Mouse (Mus musculus): ENCODE measurements around the gene Serp2. TPM values are rescaled to one million over a fixed set of nuclear protein-coding genes. Genes with fewer than 3 reads are reported as not detected.

Gene Serp2
- polyA plus RNA-seq, 1 experiment: 121 TPM

DNA sequence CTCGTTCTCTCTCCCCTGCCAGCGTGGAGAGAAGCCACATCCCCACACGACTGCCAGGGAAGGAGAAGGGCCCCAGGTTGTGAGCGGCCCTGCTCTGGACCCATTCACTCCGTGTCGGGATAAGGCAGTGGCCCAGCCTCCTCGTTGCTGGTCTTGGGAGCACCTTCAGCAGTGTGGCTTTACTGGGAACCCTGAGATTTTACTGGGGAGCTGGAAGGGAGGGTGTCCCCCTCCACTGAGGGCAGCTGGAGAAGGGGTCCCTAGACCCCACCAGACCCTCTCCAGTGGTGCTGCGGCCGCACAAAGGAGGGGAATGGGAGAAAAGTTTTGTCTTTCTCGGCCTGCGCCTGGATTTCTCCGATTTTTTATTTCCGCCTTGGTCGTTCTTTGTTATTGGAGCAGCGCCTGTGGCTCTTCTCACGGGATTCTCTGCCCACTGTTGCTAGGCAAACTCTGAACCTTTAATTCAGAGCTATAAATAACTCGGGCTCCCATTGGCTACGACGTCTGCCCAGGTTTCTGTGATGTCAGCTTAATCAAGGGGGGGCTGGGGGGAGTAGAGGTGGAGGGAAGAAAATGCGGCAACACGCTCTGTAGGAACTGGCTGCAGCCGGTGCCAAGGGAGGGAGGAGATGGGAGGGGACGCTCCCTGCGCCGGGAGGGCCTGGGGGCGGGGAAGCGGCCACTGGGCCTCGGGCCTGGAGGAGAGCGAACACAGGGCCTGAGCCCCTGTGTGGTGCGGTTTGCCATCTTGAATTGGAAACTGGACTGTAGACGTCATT lies 51.1 kb downstream of the Serp2 start:
- DNase-seq (ENCODE audit: low read depth): peak; percentile 99
- peak; percentile 22; the same call in 1 of the 2 replicates for TF ChIP-seq POLR2A (IDR thresholded peaks at IDR 0.05; ENCODE audit: borderline replicate concordance, extremely low read depth, insufficient read depth, insufficient read length, poor library complexity, severe bottlenecking)
- TF ChIP-seq CTCF (IDR thresholded peaks at IDR 0.05; ENCODE audit: borderline replicate concordance, extremely low read depth, insufficient read depth, insufficient read length): no peak

DNA sequence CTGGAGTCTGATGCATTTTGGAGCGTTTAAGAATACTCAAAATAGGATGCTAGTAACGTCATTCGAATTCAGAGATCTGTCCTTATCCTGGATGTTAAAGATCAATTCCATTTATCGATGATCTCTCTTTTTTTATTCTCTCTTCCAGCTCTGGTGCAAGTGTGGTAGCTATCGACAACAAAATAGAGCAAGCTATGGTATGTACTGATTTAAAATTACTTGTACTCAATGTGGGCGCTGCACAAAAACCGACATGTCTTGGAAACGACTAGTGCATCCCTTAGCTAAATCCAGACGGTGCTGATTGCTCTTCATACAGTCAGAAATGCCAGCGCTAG lies 51.6 kb downstream of the Serp2 start:
- TF ChIP-seq CTCF (IDR thresholded peaks at IDR 0.05; ENCODE audit: borderline replicate concordance, extremely low read depth, insufficient read depth, insufficient read length) (no peak), POLR2A (IDR thresholded peaks at IDR 0.05; ENCODE audit: borderline replicate concordance, extremely low read depth, insufficient read depth, insufficient read length, poor library complexity, severe bottlenecking) (no peak)
- no peak for DNase-seq (ENCODE audit: low read depth)

DNA sequence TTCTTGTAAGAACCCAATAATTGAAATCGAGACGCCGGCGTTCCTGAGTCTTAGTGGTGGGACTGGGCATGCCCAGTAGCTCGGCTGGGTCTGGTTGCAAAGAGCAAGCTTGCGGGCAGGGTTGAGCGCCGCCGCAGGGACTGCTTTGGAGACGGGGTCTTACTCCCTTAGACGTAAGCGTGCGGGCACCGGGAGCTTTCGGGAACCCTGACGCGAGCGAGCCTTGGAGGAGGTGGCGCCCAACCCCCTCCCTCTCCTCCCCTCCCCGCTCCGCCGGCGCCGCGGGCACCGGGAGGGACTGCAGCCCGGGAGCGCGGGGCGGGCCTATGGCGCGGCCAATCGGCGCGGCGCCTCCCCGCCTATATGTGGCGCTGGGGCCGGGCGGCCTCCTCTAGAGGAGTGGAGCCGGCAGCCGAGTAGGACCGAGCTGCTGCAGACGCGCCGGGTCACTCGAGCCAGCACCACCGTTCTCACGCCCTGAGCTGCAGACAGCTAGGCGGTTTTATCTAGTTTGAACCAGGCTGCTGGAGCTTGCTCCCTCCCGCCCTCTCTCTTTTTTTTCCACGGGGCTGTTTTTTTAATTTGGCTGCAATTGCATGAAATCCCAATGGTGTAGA lies 52.5 kb downstream of the Serp2 start:
- TF ChIP-seq POLR2A (IDR thresholded peaks at IDR 0.05; ENCODE audit: borderline replicate concordance, extremely low read depth, insufficient read depth, insufficient read length, poor library complexity, severe bottlenecking) (peak; percentile 99), CTCF (IDR thresholded peaks at IDR 0.05; ENCODE audit: borderline replicate concordance, extremely low read depth, insufficient read depth, insufficient read length) (peak; percentile 0; the same call in 1 of the 2 replicates)
- peak; percentile 98 for DNase-seq (ENCODE audit: low read depth)

DNA sequence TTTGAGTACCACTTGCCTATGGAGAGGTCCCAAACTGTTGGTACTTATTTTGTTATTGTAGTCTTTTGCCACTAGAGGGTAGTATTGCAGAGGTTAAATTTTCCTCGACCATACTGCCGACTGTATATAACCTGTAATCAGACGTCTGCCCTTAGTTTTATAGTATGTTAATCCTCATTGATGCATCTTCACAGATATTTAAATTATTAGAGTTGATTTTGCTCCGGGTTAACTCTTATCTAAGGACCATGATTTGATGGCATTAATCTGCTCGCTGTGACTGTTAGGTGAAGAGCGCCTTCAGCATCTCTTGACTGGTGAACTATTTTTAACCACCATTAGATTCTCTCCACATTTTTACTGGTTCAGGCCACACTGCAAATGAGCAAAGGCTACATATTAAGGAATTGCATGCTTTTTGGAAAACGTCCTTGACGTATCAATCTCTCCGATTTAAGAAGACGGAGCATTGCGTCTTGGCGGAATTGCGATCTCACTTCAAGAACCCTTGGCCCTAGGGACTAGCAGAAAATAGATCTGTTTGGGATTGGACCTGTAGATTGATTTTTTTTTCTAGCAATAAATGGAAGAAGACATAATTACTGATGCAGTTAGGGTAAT lies 53.3 kb downstream of the Serp2 start:
- TF ChIP-seq POLR2A (IDR thresholded peaks at IDR 0.05; ENCODE audit: borderline replicate concordance, extremely low read depth, insufficient read depth, insufficient read length, poor library complexity, severe bottlenecking): no peak
- TF ChIP-seq CTCF (IDR thresholded peaks at IDR 0.05; ENCODE audit: borderline replicate concordance, extremely low read depth, insufficient read depth, insufficient read length): peak; percentile 21; the same call in 1 of the 2 replicates

DNA sequence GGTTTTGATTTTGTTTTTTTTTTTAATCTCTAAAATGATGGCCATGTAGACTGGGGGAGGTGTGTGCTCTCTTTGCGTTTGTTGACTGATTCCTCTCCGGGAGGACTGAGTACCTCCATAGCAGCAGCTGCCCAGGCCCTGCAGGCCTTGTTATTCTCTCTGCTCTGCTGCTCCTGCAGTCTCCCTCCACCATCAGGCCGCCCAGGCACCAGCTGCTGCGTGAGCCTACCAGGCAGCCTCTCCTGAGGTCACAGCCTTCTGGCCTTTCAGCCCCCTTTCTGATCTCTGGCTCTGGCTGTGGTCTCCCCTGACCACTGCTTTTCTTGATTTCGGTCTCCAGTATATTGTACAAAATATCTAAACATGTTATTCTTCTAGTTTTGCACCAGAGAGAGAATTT lies 56.7 kb downstream of the Serp2 start:
- DNase-seq (ENCODE audit: low read depth): peak; percentile 50
- TF ChIP-seq CTCF (IDR thresholded peaks at IDR 0.05; ENCODE audit: borderline replicate concordance, extremely low read depth, insufficient read depth, insufficient read length) (no peak), POLR2A (IDR thresholded peaks at IDR 0.05; ENCODE audit: borderline replicate concordance, extremely low read depth, insufficient read depth, insufficient read length, poor library complexity, severe bottlenecking) (no peak)

More for the DNA sequence above, 53.3 kb downstream of the Serp2 start:
- DNase-seq (ENCODE audit: low read depth): peak; percentile 89

DNA sequence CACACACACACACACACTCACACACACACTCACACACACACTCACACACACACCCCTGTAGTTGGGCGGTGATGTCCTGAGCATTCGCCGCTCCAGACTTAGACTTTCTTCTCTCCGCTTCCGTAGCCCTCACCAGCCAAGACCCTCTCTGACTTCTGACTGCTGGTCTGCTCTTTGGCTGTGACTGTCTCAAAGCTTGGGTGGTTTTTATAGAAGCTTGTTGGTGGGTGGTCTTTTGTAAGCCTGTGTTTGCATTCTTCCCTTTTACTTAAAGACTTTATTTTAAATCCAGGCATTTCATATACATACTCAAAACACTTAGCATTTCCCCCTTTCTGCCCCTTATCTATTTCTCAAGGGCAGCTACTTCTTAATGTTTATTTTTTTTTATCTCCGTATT lies 57.2 kb downstream of the Serp2 start:
- no peak for TF ChIP-seq POLR2A (IDR thresholded peaks at IDR 0.05; ENCODE audit: borderline replicate concordance, extremely low read depth, insufficient read depth, insufficient read length, poor library complexity, severe bottlenecking)
- no peak for TF ChIP-seq CTCF (IDR thresholded peaks at IDR 0.05; ENCODE audit: borderline replicate concordance, extremely low read depth, insufficient read depth, insufficient read length)
- no peak for DNase-seq (ENCODE audit: low read depth)

DNA sequence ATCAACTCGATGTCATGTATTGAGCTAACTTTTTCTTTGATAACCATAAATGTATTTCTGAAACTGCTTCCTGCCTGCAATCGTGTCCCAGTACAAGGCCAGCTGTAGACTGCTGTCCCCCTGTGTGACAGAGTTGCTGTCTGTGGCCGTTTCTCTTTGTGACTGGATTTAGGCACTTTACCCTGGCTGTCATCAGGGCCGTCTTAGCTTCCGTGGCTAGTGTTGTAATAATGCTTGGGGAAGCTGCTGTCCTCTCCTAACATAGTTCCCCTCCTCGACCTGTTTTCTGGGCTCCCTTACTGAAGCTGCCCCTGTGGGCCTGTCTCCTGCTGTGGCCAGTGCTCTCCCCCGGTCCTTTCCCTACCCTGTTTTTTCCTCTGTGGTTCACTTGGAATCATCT lies 58.5 kb downstream of the Serp2 start:
- TF ChIP-seq POLR2A (IDR thresholded peaks at IDR 0.05; ENCODE audit: borderline replicate concordance, extremely low read depth, insufficient read depth, insufficient read length, poor library complexity, severe bottlenecking) (no peak), CTCF (IDR thresholded peaks at IDR 0.05; ENCODE audit: borderline replicate concordance, extremely low read depth, insufficient read depth, insufficient read length) (no peak)
- DNase-seq (ENCODE audit: low read depth): no peak

DNA sequence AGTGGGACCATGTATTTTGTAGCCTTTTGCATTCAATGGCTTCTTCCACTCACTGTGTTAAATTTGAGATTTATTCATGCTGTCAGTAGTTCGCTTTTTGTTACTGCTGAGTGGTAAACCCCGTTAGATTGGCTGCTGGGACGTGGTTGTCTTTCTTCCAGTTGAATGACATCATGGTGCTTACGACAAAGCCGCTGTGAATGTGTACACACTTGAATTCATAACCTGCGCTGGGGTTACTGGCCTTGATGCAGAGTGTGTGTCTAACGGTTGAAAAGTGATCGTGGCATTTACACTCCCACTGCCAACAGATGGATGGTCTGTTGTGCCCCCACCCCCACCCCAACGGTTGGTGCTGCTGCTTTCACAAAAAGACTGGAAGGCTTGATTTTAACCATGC lies 59.5 kb downstream of the Serp2 start:
- TF ChIP-seq CTCF (IDR thresholded peaks at IDR 0.05; ENCODE audit: borderline replicate concordance, extremely low read depth, insufficient read depth, insufficient read length) (no peak), POLR2A (IDR thresholded peaks at IDR 0.05; ENCODE audit: borderline replicate concordance, extremely low read depth, insufficient read depth, insufficient read length, poor library complexity, severe bottlenecking) (no peak)
- DNase-seq (ENCODE audit: low read depth): peak; percentile 55

DNA sequence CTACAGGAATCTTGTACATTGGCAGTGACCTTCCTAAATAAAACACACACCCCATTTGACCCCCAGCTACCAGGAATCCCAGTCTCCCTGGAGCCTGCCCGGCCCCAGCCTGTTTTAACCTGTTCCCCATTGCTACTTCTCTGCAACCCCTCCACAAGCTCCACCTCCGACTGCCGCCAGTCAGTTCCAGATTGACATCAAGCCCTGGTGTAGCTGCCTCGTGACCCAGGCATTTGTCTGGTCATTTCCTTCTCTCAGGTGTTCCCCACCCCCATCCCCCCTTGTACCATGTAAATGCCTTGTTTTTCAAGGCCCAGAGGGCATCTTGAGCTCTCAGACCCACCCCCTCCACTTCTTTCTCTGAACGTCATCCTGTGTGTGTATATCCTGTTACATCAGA lies 61.7 kb downstream of the Serp2 start:
- no peak for DNase-seq (ENCODE audit: low read depth)
- TF ChIP-seq POLR2A (IDR thresholded peaks at IDR 0.05; ENCODE audit: borderline replicate concordance, extremely low read depth, insufficient read depth, insufficient read length, poor library complexity, severe bottlenecking) (no peak), CTCF (IDR thresholded peaks at IDR 0.05; ENCODE audit: borderline replicate concordance, extremely low read depth, insufficient read depth, insufficient read length) (no peak)

DNA sequence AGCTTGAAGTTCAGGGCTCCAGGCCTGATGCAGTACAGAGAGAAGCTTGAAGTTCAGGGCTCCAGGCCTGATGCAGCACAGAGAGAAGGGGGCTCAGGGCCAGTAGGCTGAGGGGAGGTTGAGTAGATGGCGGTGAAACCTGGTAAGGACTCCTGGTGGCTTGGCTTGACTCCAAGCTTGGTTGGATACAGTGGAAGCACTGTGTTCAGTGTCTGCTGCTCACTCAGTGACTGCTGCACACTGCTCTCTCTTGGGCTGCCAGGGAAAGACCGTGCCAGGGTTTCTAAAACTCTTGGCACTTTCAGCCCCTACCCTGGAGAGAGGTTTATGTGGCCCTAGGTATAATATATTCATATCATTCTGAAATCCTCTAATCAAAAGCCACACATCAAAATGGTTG lies 67.6 kb downstream of the Serp2 start:
- DNase-seq (ENCODE audit: low read depth): peak; percentile 88
- TF ChIP-seq CTCF (IDR thresholded peaks at IDR 0.05; ENCODE audit: borderline replicate concordance, extremely low read depth, insufficient read depth, insufficient read length): no peak
- no peak for TF ChIP-seq POLR2A (IDR thresholded peaks at IDR 0.05; ENCODE audit: borderline replicate concordance, extremely low read depth, insufficient read depth, insufficient read length, poor library complexity, severe bottlenecking)

All from brain, embryonic 14.5 days (tissue).